ENCODE assay signal across 8 mouse cellular contexts in the genomic region with DNA sequence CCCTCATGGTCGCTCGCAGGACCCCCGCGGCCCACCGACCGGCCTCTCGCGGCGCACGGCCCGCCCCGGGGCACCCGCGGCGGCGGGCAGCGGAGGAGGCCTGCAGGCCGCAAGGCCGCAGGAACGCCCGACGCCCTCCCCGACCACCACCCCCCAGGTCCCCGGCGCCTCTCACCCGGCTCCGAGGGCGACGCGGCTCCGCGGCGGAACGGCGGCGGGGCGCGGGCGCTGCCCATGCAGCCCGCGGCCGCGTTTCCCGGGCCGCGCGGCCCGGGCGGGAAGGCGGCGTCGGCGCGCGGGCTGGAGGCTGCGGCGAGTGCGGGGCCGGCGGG. TPM values are rescaled to one million over a fixed set of nuclear protein-coding genes. Genes with fewer than 3 reads are reported as not detected.
DNase-seq lines count a peak whose midpoint lies in the region; ATAC-seq and TF ChIP-seq lines count a peak whose summit lies in the region.

No protein-coding gene starts in this region.

- CTCF ChIA-PET in Patski (lab: Charles Lee), result interaction anchor here (1.5 kb wide), 1 partner anchor 21 kb away, joined by 4 read pairs; no protein-coding TSS in a partner anchor

- no peaks in the 10 kb centered on the region for H3K9me3 ChIP-seq in heart, embryonic 16.5 days (replicated peaks; ENCODE audit: control insufficient read depth, low read length)
- no peaks in the 10 kb centered on the region for H3K9me3 ChIP-seq in hindbrain, embryonic 12.5 days (replicated peaks)
- H3K9me3 ChIP-seq in midbrain, embryonic 14.5 days (ENCODE audit: control insufficient read depth, low read length), result no peaks in the 10 kb centered on the region

- H3K36me3 ChIP-seq in heart, embryonic 16.5 days (ENCODE audit: control insufficient read depth, insufficient read depth), result no peaks in the 10 kb centered on the region
- H3K36me3 ChIP-seq in hindbrain, embryonic 12.5 days, result 0 out of 2 replicates have a peak, but pooled peaks cover 3% of the 10 kb centered on the region
- no peaks in the 10 kb centered on the region for H3K36me3 ChIP-seq in midbrain, embryonic 14.5 days (ENCODE audit: control insufficient read depth, insufficient read depth, low read length)

- peak overlapping the region; percentile 63 for H3K4me3 ChIP-seq in heart, embryonic 16.5 days (ENCODE audit: low read length)
- H3K4me3 ChIP-seq in hindbrain, embryonic 12.5 days, result peak overlapping the region; percentile 100
- H3K4me3 ChIP-seq in midbrain, embryonic 14.5 days (replicated peaks; ENCODE audit: low read depth, low read length), result peak overlapping the region; percentile 99

- peak overlapping the region; percentile 87 for H3K27ac ChIP-seq in heart, embryonic 16.5 days (ENCODE audit: low read length)
- peak overlapping the region; percentile 96 for H3K27ac ChIP-seq in hindbrain, embryonic 12.5 days
- H3K27ac ChIP-seq in midbrain, embryonic 14.5 days (replicated peaks; ENCODE audit: low read depth, low read length), result peak overlapping the region; percentile 93

- no peak for TF ChIP-seq CTCF in Patski (IDR thresholded peaks at IDR 0.05)

- H3K4me1 ChIP-seq in heart, embryonic 16.5 days (ENCODE audit: control insufficient read depth, insufficient read depth, low read length), result peaks cover 40% of the 10 kb centered on the region
- H3K4me1 ChIP-seq in hindbrain, embryonic 12.5 days, result peaks cover 33% of the 10 kb centered on the region
- H3K4me1 ChIP-seq in midbrain, embryonic 14.5 days (ENCODE audit: control insufficient read depth, insufficient read depth, low read length), result peaks cover 32% of the 10 kb centered on the region

- peak overlapping the region; percentile 32; the same call in 1 of the 2 replicates for H3K4me2 ChIP-seq in heart, embryonic 16.5 days (ENCODE audit: low read depth, low read length)
- peak overlapping the region; percentile 74 for H3K4me2 ChIP-seq in hindbrain, embryonic 12.5 days (replicated peaks)
- H3K4me2 ChIP-seq in midbrain, embryonic 14.5 days (ENCODE audit: low read length), result peak overlapping the region; percentile 75

- intact Hi-C loops in heart, postnatal 10 days (cut with DNase I), result loop anchor here (1.0 to 5.0 kb wide), 3 partner anchors 23 to 135 kb away; partner anchors contain the start of gene Rpl13
- intact Hi-C loops in gastrocnemius, postnatal 36 days (cut with DNase I), result loop anchor here (5.0 kb wide), 1 partner anchor 134 kb away; no protein-coding TSS in a partner anchor

- in situ Hi-C loops in Patski (cut with MboI; ENCODE audit: low pct_unique_long_range_greater_than_20kb), result no loop called here

- no peak for DNase-seq in heart, postnatal 10 days
- DNase-seq in Patski (ENCODE audit: low read depth, low spot score), result no peak
- DNase-seq in midbrain, embryonic 14.5 days, result no peak
- no peak for DNase-seq in cerebellum, adult 9-11 months
- DNase-seq in cerebellum, adult 8-10 months, result no peak
- no peak for DNase-seq in gastrocnemius, postnatal 36 days

- WGBS in heart, embryonic 16.5 days, result under 1% methylated on average over 33 of the region's 60 CpGs
- WGBS in hindbrain, embryonic 12.5 days, result 1% methylated on average over 53 of the region's 60 CpGs
- WGBS in midbrain, embryonic 14.5 days, result 3% methylated on average over 29 of the region's 60 CpGs

- POLR2A ChIA-PET in Patski (lab: Charles Lee), result interaction anchor here (2.4 kb wide), 1 partner anchor 135 kb away, joined by 9 read pairs; no protein-coding TSS in a partner anchor

- H3K27me3 ChIP-seq in heart, embryonic 16.5 days (ENCODE audit: control insufficient read depth, insufficient read depth, low read length), result no peaks in the 10 kb centered on the region
- no peaks in the 10 kb centered on the region for H3K27me3 ChIP-seq in Patski
- no peaks in the 10 kb centered on the region for H3K27me3 ChIP-seq in hindbrain, embryonic 12.5 days
- H3K27me3 ChIP-seq in midbrain, embryonic 14.5 days (ENCODE audit: control insufficient read depth, insufficient read depth, low read length), result no peaks in the 10 kb centered on the region

- peak overlapping the region; percentile 94 for H3K9ac ChIP-seq in heart, embryonic 16.5 days (ENCODE audit: low read length)
- H3K9ac ChIP-seq in hindbrain, embryonic 12.5 days, result peak overlapping the region; percentile 99
- peak overlapping the region; percentile 97 for H3K9ac ChIP-seq in midbrain, embryonic 14.5 days (replicated peaks; ENCODE audit: low read length)

- no peak for ATAC-seq in heart, embryonic 16.5 days (replicated peaks; ENCODE audit: extremely low read depth, insufficient read depth, low FRiP score)
- ATAC-seq in Patski, result peak; percentile 17
- ATAC-seq in hindbrain, embryonic 12.5 days (ENCODE audit: low FRiP score), result no peak; the same call in none of the 2 replicates
- 0 out of 2 replicates have a peak, but pooled peaks have one; percentile 5 for ATAC-seq in midbrain, embryonic 14.5 days (ENCODE audit: low FRiP score, low TSS enrichment)

RNA-seq across cellular contexts. Expression of gene Ankrd11, which starts 0.3 kb away (rescaled TPM):
- 17.6 and 18.5 TPM in 2 replicates for polyA plus RNA-seq in heart, embryonic 16.5 days (2015; fragmentation: Nextera tagmentation; extraction: Ambion mirVana)
- total RNA-seq in heart, postnatal 10 days (2021), result 10 to 100 TPM; 83.6 to 84.5 TPM
- 76.4 TPM for polyA plus RNA-seq in Patski (2021)
- polyA plus RNA-seq in hindbrain, embryonic 12.5 days (2016; fragmentation: Nextera tagmentation; extraction: Ambion mirVana), result 87.0 and 90.1 TPM in 2 replicates
- 42.4 and 46.2 TPM in 2 replicates for polyA plus RNA-seq in midbrain, embryonic 14.5 days (2014; fragmentation: Nextera tagmentation; extraction: Ambion mirVana)
- 10 to 100 TPM; 47.4 to 55.4 TPM for total RNA-seq in gastrocnemius, postnatal 36 days (2021)

RNA-seq across cellular contexts. Expression of gene Spg7, which starts 21.0 kb away (rescaled TPM):
- 60.7 and 71.0 TPM in 2 replicates for polyA plus RNA-seq in heart, embryonic 16.5 days (2015; fragmentation: Nextera tagmentation; extraction: Ambion mirVana)
- 10 to 100 TPM; 72.8 to 80.3 TPM for total RNA-seq in heart, postnatal 10 days (2021)
- 143 TPM for polyA plus RNA-seq in Patski (2021)
- 62.6 and 63.9 TPM in 2 replicates for polyA plus RNA-seq in hindbrain, embryonic 12.5 days (2016; fragmentation: Nextera tagmentation; extraction: Ambion mirVana)
- 42.0 and 43.6 TPM in 2 replicates for polyA plus RNA-seq in midbrain, embryonic 14.5 days (2014; fragmentation: Nextera tagmentation; extraction: Ambion mirVana)
- total RNA-seq in gastrocnemius, postnatal 36 days (2021), result 10 to 100 TPM; 60.6 to 71.8 TPM

Comparison
In these comparisons a context has a peak if more than half of its experiments do, and no peak if none do; other contexts are left out.
1. ATAC-seq: peak in Patski (single experiment) and midbrain, embryonic 14.5 days (single experiment); none in heart, embryonic 16.5 days (single experiment) and hindbrain, embryonic 12.5 days (single experiment).
2. Peak in every context shown above with its lines, with median percentiles within 50 percentile points of each other: H3K27ac ChIP-seq, H3K4me2 ChIP-seq, H3K4me3 ChIP-seq and H3K9ac ChIP-seq.